Mouse (Mus musculus): ENCODE data around the gene Blzf1.

GRCm38 (mm10) chr1:164316697-164317096, 9.4 kb upstream of the Blzf1 start:
- TF ChIP-seq POLR2A (IDR thresholded peaks at IDR 0.05; ENCODE audit: insufficient read length, low read depth) (no peak), CEBPB (IDR thresholded peaks at IDR 0.05; ENCODE audit: insufficient read depth, poor library complexity, severe bottlenecking) (no peak), E2F4 (IDR thresholded peaks at IDR 0.05; ENCODE audit: insufficient read depth) (no peak), MAX (IDR thresholded peaks at IDR 0.05; ENCODE audit: low read depth) (no peak), TCF3 (IDR thresholded peaks at IDR 0.05; ENCODE audit: insufficient read length, low read depth) (no peak), POLR2AphosphoS2 (IDR thresholded peaks at IDR 0.05; ENCODE audit: insufficient read length, low read depth) (no peak)
